Mouse (Mus musculus) cerebral cortex, adult 2 months (tissue): ENCODE measurements around the gene Hspa1l.

ENCODE experiments used
- WGBS: fragments of 180-500 bp; shearing (Covaris S2); methylation state at CpG from one replicate; pipeline ENCODE4 v1.1.7; 2018; 5-methylcytosine and 5-hydroxymethylcytosine counted together

Hspa1l gene

GRCm38 (mm10) chr17:34978239-34978638, 5.7 kb downstream of the Hspa1l start:
- WGBS = 91% methylated on average over 27 of the region's 27 CpGs

GRCm38 (mm10) chr17:34979631-34980030, 7.1 kb downstream of the Hspa1l start:
- 94% methylated on average over 4 of the region's 4 CpGs for WGBS

DNA sequence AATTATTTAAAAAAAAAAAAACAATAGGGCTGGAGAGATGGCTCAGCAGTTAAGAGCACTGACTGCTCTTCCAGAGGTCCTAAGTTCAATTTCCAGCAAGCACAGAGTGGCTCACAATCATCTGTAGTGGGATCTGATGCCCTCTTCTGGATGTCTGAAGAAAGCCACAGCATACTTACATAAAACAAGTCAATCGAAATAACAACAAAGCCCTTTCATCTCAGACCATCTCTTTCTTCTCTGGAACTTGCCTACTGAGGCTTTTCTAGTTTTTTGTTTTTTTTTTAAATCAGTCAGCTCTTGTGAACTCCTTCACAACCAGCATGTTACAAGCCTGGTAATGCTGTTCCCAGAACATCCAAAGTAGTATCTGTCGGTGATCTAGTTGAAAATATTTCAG, 8.2 kb downstream of the Hspa1l start:
- 4% methylated on average over 2 of the region's 2 CpGs for WGBS

DNA sequence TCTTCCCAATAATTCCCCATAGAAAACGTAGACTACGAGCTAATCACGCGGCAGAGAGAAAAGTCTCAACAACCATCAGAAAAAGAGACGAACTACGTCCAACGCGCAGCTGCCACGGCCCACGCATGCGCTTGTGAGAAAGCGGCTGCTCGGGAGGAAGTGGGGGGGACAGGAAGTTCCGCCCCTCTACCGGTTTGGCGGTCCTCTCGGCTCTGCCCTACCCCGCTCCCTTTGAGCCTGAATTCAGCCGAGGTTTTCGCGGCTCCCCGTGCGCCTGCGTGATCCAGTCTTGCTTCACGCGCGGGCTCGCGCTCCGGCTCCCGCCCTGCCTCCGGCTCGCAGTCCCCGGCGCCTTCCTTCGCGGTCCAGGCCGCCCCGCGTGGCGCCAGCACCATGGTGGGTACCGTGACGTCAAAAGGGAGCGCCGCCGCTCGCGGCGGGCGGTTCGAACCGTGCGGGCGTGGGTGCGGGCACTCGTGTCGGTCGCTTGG, 9.2 kb downstream of the Hspa1l start, which contains the start of gene Lsm2:
TSS of gene Lsm2 (plus strand) at position 173 of the 491 bp plus-strand sequence.
- under 1% methylated on average over 58 of the region's 58 CpGs for WGBS

DNA sequence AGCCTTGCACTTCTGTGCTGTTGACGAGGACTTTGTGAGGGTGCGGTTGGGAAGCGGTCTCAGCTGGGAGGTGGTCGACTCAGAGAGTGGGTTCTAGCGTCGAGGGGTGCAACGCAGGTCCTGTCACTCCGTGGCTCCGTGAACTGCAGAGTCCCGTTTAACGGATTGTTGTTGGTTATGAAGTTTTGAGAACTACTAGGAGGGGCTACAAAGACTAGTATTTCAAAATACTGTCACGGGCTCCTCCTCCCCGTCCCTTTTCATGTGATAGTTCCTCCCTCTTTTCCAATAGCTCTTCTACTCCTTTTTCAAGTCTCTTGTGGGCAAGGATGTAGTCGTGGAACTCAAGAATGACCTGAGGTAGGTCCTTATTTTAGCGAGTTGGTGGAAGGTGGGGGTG, 9.8 kb downstream of the Hspa1l start:
- WGBS = under 1% methylated on average over 15 of the region's 15 CpGs

DNA sequence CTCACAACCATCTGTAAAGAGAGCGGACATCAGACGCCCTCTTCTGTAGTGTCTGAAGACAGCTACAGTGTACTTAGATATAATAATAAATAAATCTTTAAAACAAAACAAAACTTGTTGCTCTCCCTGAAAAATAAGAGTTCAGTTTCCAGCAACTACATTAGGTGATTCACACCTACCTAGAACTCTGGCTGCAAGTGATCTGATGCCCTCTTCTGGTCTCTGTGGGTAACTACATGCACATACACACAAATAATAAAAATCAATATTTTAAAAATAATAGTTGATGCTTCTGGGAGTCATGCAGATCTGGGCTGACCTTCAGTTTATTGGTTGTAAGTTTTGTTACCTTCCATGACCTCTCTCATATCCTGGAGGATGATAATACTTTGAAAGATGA, 11.7 kb downstream of the Hspa1l start:
- WGBS = 83% methylated on average over 2 of the region's 2 CpGs

DNA sequence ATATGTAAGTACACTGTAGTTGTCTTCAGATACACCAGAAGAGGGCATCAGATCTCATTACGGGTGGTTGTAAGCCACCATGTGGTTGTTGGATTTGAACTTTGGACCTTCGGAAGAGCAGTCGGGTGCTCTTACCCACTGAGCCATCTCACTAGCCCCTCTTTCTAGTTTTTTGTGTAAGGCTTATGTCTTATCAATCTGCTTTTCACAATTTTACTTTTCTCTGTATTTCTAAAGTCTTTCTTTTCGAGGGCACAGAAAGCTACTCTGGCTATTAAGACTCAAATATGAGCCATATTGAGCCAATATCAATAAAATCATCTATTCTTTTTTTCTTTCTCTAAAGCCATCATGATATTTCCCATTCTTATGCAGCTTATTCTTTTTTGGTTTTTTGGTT, 22.7 kb downstream of the Hspa1l start:
- WGBS = 86% methylated on average over 4 of the region's 4 CpGs

DNA sequence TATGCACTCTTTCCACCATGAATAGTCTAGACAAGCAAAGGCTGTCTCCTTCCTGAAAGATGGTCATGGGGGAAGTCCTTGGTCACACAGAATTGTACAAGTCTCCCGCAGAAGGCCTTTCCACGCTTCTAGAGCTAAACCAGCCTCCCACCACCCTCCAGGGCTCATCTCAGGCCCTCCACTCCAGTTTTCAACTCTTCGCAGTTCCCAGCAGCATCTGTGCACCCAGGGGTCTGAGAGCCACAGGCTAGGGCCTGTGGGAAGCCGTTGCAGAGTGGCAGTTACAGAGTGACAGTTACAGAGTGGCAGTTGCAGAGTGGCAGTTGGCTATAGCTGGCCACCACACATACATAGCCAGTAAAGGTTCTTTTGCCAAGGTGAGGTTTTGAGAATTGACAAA, 23.4 kb downstream of the Hspa1l start:
- 93% methylated on average over 4 of the region's 4 CpGs for WGBS

- 95% methylated on average over 14 of the region's 14 CpGs for WGBS
These were observed 24.1 kb downstream of the Hspa1l start for GRCm38 (mm10) chr17:34996411-34997141.

GRCm38 (mm10) chr17:34997142-34997483, 24.6 kb downstream of the Hspa1l start:
- WGBS = 88% methylated on average over 5 of the region's 5 CpGs

DNA sequence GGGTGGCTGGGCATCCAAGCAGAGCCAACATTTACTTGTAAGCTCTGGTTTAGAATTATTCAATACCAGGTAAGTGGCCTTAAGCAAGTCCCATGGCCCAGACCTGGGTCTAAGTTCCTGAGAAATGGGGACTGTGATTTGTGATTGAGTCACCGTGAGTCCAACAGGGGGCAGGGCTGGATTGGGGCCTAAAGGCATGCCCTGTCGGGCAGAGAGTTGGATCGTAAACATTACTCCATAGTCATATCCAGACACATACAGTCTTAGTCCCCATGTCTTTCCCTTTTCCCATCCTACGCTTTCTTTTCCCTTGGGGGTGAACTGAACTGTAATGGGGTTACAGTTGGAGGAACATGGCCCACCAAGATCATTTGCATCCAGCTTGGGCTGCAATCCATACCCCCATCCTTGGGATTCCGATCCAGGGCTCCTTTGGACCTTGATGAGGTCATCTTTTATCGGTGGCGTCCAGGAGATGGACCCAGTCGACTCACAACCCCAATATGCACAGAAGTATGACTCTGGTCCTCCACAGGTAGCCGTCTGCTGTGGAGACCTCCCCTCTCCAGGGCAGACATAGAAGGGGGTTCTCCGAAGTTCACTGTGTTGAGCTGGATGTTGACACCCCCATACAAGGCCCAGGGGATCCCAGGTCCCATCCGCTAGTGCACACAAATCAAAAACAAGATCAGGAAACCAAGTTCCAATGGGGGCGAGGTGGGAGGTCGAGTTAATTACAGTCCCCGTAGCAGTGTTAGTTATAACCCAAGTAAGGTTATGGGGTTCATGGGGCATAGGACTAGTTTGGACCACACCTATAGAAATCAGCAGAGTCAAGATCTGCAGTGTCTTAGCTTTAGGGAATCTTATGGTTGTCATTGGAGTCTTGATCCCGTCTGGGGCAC, 26.3 kb downstream of the Hspa1l start:
- WGBS = 91% methylated on average over 15 of the region's 15 CpGs

GRCm38 (mm10) chr17:34999871-35000716, 27.6 kb downstream of the Hspa1l start:
- 16% methylated on average over 31 of the region's 32 CpGs for WGBS

- under 1% methylated on average over 83 of the region's 83 CpGs for WGBS
These were observed 28.4 kb downstream of the Hspa1l start, which contains the start of gene Vars for GRCm38 (mm10) chr17:35000717-35001451. Gene Vars (plus strand): TSS chr17:35000987.

DNA sequence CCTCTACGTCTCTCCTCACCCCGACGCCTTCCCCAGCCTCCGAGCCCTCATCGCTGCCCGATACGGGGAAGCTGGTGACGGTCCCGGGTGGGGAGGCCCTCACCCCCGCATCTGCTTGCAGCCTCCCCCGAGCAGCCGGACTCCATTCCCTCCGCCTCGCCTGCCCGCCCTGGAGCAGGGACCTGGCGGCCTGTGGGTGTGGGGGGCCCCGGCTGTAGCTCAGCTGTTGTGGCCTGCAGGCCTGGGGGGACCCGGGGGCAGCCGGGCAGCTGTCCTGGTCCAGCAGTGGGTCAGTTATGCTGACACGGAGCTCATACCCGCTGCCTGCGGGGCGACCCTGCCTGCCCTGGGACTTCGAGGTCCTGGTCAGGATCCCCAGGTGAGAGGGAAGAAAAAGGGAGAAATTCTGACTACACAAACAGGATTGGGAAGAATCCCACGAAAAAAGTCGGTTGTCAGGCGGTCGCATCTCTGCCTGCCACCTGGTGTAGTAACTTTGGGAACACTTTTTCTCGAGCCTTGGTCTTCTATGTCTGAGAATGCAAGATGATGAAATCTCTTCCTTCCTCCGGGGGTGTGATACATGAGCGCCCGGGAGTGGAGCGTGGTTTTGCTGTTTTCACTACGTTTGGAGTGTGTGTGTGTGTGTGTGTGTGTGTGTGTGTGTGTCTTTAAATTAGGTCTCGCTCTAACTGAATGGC, 29.1 kb downstream of the Hspa1l start:
- WGBS = 3% methylated on average over 35 of the region's 35 CpGs

GRCm38 (mm10) chr17:35002153-35002865, 29.8 kb downstream of the Hspa1l start:
- WGBS = 15% methylated on average over 12 of the region's 12 CpGs

DNA sequence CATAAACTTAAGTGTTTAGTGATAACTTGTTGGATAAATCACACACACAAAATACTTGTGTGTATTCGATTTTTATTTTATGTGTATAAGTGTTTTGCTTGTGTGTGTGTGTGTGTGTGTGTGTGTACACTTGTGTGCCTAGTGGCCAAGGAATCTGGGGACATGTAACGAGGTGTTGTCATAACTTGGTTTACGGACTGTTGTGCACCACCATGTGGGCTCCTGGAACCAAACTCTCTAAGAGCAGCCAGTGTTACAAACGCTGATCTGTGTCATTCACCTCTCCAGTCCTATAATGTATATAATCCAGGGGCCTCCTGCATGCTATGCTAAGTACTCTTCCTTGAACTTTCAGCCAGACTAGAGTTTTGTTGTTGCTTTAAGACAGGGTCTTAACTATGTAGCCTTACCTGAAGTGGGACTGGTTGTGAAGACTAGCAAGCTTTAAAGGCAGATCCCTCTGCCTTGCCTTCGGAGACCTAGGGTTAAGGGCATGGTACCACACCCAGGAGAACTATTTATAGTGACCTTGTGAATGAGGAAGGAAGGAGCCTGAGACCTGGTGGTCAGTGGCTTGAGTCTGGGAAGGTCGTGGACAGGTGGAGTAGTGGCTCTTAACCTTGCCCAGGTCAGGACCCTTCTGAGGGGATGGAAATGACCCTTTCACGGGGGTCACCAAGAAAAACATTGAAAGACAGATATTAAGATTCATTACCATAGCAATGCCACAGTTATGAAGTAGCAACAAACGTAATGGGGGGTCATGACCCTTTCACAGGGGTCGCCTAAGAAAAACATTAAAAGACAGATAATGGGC, 30.7 kb downstream of the Hspa1l start:
- WGBS = 71% methylated on average over 9 of the region's 9 CpGs

- WGBS = 96% methylated on average over 17 of the region's 17 CpGs
These were observed 31.7 kb downstream of the Hspa1l start for GRCm38 (mm10) chr17:35004075-35004717.

GRCm38 (mm10) chr17:35005158-35005557, 32.7 kb downstream of the Hspa1l start:
- WGBS = 89% methylated on average over 10 of the region's 10 CpGs
